Mouse (Mus musculus) heart, postnatal 0 days (tissue): Measurements from ENCODE around the gene Nlgn2.

ENCODE experiments used
- CTCF ChIP-seq: IDR thresholded peaks from 2 replicates; pipeline ENCODE4 v1.5.1; 2016; ENCODE audit warnings: antibody characterized with exemption, control low read depth, low read depth
- EP300 ChIP-seq: IDR thresholded peaks from 2 replicates; pipeline ENCODE4 v1.6.1; 2016; ENCODE audit warnings: antibody characterized with exemption, low read depth

DNA sequence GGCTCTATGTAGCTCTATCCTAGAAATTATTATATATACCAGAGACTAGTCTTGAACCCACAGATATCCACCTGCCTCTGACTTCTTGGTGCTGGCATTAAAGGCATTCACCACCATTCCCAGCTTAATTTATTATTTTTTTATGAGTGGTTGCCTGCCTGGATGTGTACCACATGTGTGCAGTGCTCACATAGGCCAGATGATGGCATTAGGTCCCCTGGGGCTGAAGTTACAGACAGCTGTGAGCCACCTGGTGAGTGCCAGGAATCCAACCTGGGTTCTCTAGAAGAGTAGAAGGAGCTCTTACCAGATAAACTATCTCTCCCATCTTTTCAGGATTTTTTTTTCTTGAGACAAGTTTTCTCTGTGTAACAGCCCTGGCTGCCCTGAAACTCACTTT is 27.3 kb downstream of the Nlgn2 start:
- TF ChIP-seq CTCF (no peak), EP300 (no peak)
